19 mouse cellular contexts compared by ENCODE assay signal in genomic region chr2:169805545-169805944, GRCm38 (mm10).
"Had no signal": no experiment of that assay in that cellular context is flagged by ENCODE, and none has a peak within 500 bp of the region (broad histone marks: within the 10 kb centered on the region; RNA-seq: fewer than 3 reads in every experiment).

No protein-coding gene starts in this region.

- H3K36me3 ChIP-seq: liver, embryonic 15.5 days; lung, embryonic 15.5 days; midbrain, embryonic 13.5 days; midbrain, embryonic 15.5 days; neural tube, embryonic 12.5 days; stomach, embryonic 15.5 days had no signal

- H3K4me1 ChIP-seq: liver, embryonic 15.5 days; megakaryocyte, embryonic 14.5 days; midbrain, embryonic 13.5 days; midbrain, embryonic 15.5 days; neural tube, embryonic 12.5 days; stomach, embryonic 15.5 days had no signal

- H3K9me3 ChIP-seq: liver, embryonic 15.5 days; lung, embryonic 15.5 days; midbrain, embryonic 13.5 days; midbrain, embryonic 15.5 days; neural tube, embryonic 12.5 days; stomach, embryonic 15.5 days had no signal

- H3K27me3 ChIP-seq: liver, embryonic 15.5 days; lung, embryonic 15.5 days; megakaryocyte, embryonic 14.5 days; midbrain, embryonic 13.5 days; midbrain, embryonic 15.5 days; neural tube, embryonic 12.5 days; stomach, embryonic 15.5 days had no signal

- H3K27ac ChIP-seq: liver, embryonic 15.5 days; lung, embryonic 15.5 days; macrophage; midbrain, embryonic 13.5 days; midbrain, embryonic 15.5 days; neural tube, embryonic 12.5 days; stomach, embryonic 15.5 days; stomach, postnatal 0 days had no signal

- H3K4me2 ChIP-seq: liver, embryonic 15.5 days; lung, embryonic 15.5 days; midbrain, embryonic 11.5 days; midbrain, embryonic 13.5 days; midbrain, embryonic 15.5 days; neural tube, embryonic 12.5 days; stomach, embryonic 15.5 days had no signal

- H3K9ac ChIP-seq: liver, embryonic 15.5 days; liver, postnatal 0 days; lung, embryonic 15.5 days; midbrain, embryonic 13.5 days; midbrain, embryonic 15.5 days; neural tube, embryonic 12.5 days; stomach, embryonic 15.5 days had no signal

- DNase-seq: liver, postnatal 0 days; lung, adult 2 months; lung, postnatal 14 days; lung, postnatal 36 days; right cerebral cortex, postnatal 14 days; thymus, adult 18-20 months; thymus, postnatal 14 days; thymus, postnatal 36 days had no signal

- H3K4me3 ChIP-seq: liver, embryonic 15.5 days; lung, embryonic 15.5 days; megakaryocyte, embryonic 14.5 days; midbrain, embryonic 13.5 days; midbrain, embryonic 15.5 days; neural tube, embryonic 12.5 days; stomach, embryonic 15.5 days had no signal

- ATAC-seq: liver, postnatal 0 days; lung, postnatal 0 days; midbrain, embryonic 13.5 days; midbrain, embryonic 15.5 days had no signal
